Mouse (Mus musculus) limb, embryonic 12.5 days (tissue): ENCODE data around the gene Kat2a. TPM values are rescaled to one million over a fixed set of nuclear protein-coding genes. Genes with fewer than 3 reads are reported as not detected.
A peak's percentile ranks its signal among the peaks of the same experiment; 100 is the strongest.

ENCODE experiments used
- ATAC-seq: fragments of 200-750 bp; cut with Nextera tagmentation; 2 replicates; pipeline ENCODE4 v1.8.0; 2017; ENCODE audit warnings: low read depth, moderate TSS enrichment; ENCODE audit not compliant: insufficient number of reproducible peaks, insufficient read depth, low FRiP score, low TSS enrichment
- H3K27ac ChIP-seq: fragments of 300-500 bp; sonication (generic); 2 replicates; pipeline ENCODE4 v1.5.1; 2016; ENCODE audit warnings: mild to moderate bottlenecking, moderate library complexity
- H3K27me3 ChIP-seq: fragments of 300-500 bp; sonication (generic); 2 replicates; pipeline ENCODE4 v1.6.1; 2016; ENCODE audit warnings: mild to moderate bottlenecking, moderate library complexity
- H3K36me3 ChIP-seq: fragments of 300-500 bp; sonication (generic); 2 replicates; pipeline ENCODE4 v1.6.1; 2016; ENCODE audit warnings: mild to moderate bottlenecking, moderate library complexity
- H3K4me1 ChIP-seq: fragments of 300-500 bp; sonication (generic); replicated peaks from 2 replicates; pipeline ENCODE4 v1.6.1; 2016
- H3K4me2 ChIP-seq: fragments of 300-500 bp; sonication (generic); 2 replicates; pipeline ENCODE4 v1.6.1; 2016; ENCODE audit warnings: mild to moderate bottlenecking, moderate library complexity
- H3K4me3 ChIP-seq: fragments of 300-500 bp; sonication (generic); replicated peaks from 2 replicates; pipeline ENCODE4 v1.5.1; 2016; ENCODE audit warnings: mild to moderate bottlenecking
- H3K9ac ChIP-seq: fragments of 300-500 bp; sonication (generic); replicated peaks from 2 replicates; pipeline ENCODE4 v1.6.1; 2016; ENCODE audit warnings: mild to moderate bottlenecking, moderate library complexity
- H3K9me3 ChIP-seq: fragments of 300-500 bp; sonication (generic); 2 replicates; pipeline ENCODE4 v1.6.1; 2016; ENCODE audit warnings: mild to moderate bottlenecking, moderate library complexity
- WGBS: fragments of 180-500 bp; shearing (Covaris S2); methylation state at CpG from one replicate; pipeline ENCODE4 v1.1.7; 2016; 5-methylcytosine and 5-hydroxymethylcytosine counted together
- polyA plus RNA-seq: library from polyadenylated mRNA; unstranded; fragments of >200 nt; fragmentation: Nextera tagmentation; extraction: Ambion mirVana; gene quantifications from 2 replicates; pipeline ENCODE4 v1.2.1, GENCODE M21; 2016

Gene Kat2a
- polyA plus RNA-seq, 1 experiment from 2014 or later: 64.0 TPM

GRCm38 (mm10) chr11:100735134-100735865, 23.0 kb upstream of the Kat2a start:
- Histone ChIP-seq H3K9ac (peak overlapping the region; percentile 92), H3K9me3 (no peaks in the 10 kb centered on the region), H3K27ac (no peak overlapping the region), H3K27me3 (peaks cover 4% of the 10 kb centered on the region), H3K4me3 (no peak overlapping the region), H3K36me3 (peaks cover 16% of the 10 kb centered on the region), H3K4me2 (no peak overlapping the region), H3K4me1 (peaks cover 10% of the 10 kb centered on the region)
- ATAC-seq: no peak
- WGBS: 93% methylated on average over 9 of the region's 9 CpGs

- no peak for ATAC-seq
- 89% methylated on average over 6 of the region's 6 CpGs for WGBS
- peaks cover 31% of the 10 kb centered on the region for H3K36me3 ChIP-seq
These were observed 18.4 kb upstream of the Kat2a start for GRCm38 (mm10) chr11:100730477-100731205.

GRCm38 (mm10) chr11:100729976-100730375, 17.7 kb upstream of the Kat2a start:
- Histone ChIP-seq H3K27me3 (no peaks in the 10 kb centered on the region), H3K9me3 (no peaks in the 10 kb centered on the region), H3K9ac (no peak overlapping the region), H3K36me3 (peaks cover 29% of the 10 kb centered on the region), H3K27ac (no peak overlapping the region), H3K4me1 (peaks cover 5% of the 10 kb centered on the region; the same call in 1 of the 2 replicates), H3K4me2 (no peak overlapping the region), H3K4me3 (no peak overlapping the region)
- no peak for ATAC-seq
- WGBS: 92% methylated on average over 4 of the region's 4 CpGs

More at GRCm38 (mm10) chr11:100730477-100731205, 18.4 kb upstream of the Kat2a start:
- no peaks in the 10 kb centered on the region for H3K27me3 ChIP-seq
- H3K4me3 ChIP-seq: no peak overlapping the region
- H3K4me1 ChIP-seq: no peaks in the 10 kb centered on the region
- H3K9me3 ChIP-seq: no peaks in the 10 kb centered on the region
- no peak overlapping the region for H3K9ac ChIP-seq
- no peak overlapping the region for H3K4me2 ChIP-seq
- 0 out of 2 replicates have a peak overlapping the region, but pooled peaks have one; percentile 31 for H3K27ac ChIP-seq

GRCm38 (mm10) chr11:100728601-100729000, 16.3 kb upstream of the Kat2a start:
- Histone ChIP-seq H3K4me2 (no peak overlapping the region), H3K9me3 (no peaks in the 10 kb centered on the region), H3K4me1 (peaks cover 7% of the 10 kb centered on the region; the same call in 1 of the 2 replicates), H3K27ac (no peak overlapping the region), H3K4me3 (no peak overlapping the region), H3K27me3 (no peaks in the 10 kb centered on the region), H3K36me3 (peaks cover 34% of the 10 kb centered on the region), H3K9ac (no peak overlapping the region)
- WGBS: 90% methylated on average over 6 of the region's 6 CpGs
- no peak for ATAC-seq

GRCm38 (mm10) chr11:100727201-100727600, 14.9 kb upstream of the Kat2a start:
- no peak overlapping the region for H3K9ac ChIP-seq
- 93% methylated on average over 3 of the region's 3 CpGs for WGBS

DNA sequence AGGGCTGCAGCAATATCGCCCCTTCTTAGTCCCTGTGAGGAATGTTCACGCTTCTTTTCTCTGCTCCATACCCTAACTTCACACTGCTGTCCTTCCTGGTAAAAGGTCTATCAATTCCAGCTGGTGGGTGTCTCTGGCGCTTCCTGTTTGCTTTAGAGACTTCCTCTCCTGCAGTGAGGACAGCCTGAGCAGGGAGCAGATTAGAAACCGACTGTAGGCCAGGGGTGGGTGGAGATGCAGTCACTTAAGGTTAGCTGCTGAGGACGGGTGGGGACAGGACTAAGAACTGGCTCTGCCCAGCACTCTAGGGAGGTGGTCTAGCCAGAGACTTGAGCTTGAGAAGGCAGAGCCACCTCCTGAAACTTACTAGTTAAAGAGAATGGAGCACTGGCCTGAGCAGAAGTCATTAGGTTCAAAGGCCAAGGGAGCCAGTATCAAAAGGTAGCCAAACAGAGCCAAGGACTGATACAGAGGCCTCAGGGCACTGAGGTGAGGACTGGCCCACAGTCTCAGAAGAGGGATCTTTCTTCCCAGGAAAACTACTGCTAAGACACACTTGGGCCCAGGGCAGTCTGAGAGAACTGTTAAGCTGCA, 12.8 kb upstream of the Kat2a start:
- peaks cover 13% of the 10 kb centered on the region for H3K4me1 ChIP-seq

More at GRCm38 (mm10) chr11:100727201-100727600, 14.9 kb upstream of the Kat2a start:
- H3K4me3 ChIP-seq: no peak overlapping the region
- ATAC-seq: no peak
- no peak overlapping the region for H3K4me2 ChIP-seq
- H3K36me3 ChIP-seq: peaks cover 28% of the 10 kb centered on the region; the same call in 1 of the 2 replicates
- peaks cover 13% of the 10 kb centered on the region for H3K4me1 ChIP-seq
- no peaks in the 10 kb centered on the region for H3K27me3 ChIP-seq
- no peaks in the 10 kb centered on the region for H3K9me3 ChIP-seq
- H3K27ac ChIP-seq: no peak overlapping the region

DNA sequence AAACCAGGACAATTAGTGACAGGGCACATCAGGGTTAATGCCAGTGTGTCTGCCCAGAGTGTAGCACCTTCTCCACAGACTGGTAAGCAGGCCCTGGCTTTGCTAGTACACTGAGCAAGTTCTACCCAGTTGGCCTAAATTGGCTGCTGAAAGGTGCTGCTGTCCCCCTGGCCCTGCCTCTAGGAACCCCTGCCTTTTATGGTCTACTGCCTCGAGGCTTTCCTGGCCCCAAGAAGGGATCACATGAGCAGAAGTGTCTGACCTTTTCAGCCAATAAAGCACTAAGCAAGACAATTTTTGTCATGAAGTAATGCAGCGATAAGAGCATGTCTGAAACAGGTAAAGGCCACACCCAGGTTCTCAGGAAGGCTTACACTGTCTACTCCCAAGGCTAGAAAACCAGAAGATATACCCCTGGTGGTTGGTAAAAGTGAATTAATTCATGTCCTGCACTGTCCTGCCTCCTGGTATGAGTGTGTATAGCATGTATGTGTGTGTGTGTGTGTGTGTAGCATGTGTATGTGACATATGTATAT, 10.3 kb upstream of the Kat2a start:
- Histone ChIP-seq H3K4me1 (peaks cover 13% of the 10 kb centered on the region), H3K36me3 (peaks cover 34% of the 10 kb centered on the region), H3K9ac (no peak overlapping the region), H3K4me2 (no peak overlapping the region), H3K9me3 (no peaks in the 10 kb centered on the region), H3K4me3 (no peak overlapping the region), H3K27ac (no peak overlapping the region), H3K27me3 (no peaks in the 10 kb centered on the region)
- 53% methylated on average over 2 of the region's 2 CpGs for WGBS
- no peak for ATAC-seq

More for the DNA sequence above, 12.8 kb upstream of the Kat2a start:
- Histone ChIP-seq H3K27ac (peak overlapping the region; percentile 8; the same call in 1 of the 2 replicates), H3K4me2 (no peak overlapping the region), H3K9ac (no peak overlapping the region; the same call in 1 of the 2 replicates), H3K4me3 (no peak overlapping the region), H3K9me3 (no peaks in the 10 kb centered on the region), H3K36me3 (peaks cover 29% of the 10 kb centered on the region; the same call in 1 of the 2 replicates), H3K27me3 (no peaks in the 10 kb centered on the region)
- ATAC-seq: no peak
- 24% methylated on average over 5 of the region's 5 CpGs for WGBS

DNA sequence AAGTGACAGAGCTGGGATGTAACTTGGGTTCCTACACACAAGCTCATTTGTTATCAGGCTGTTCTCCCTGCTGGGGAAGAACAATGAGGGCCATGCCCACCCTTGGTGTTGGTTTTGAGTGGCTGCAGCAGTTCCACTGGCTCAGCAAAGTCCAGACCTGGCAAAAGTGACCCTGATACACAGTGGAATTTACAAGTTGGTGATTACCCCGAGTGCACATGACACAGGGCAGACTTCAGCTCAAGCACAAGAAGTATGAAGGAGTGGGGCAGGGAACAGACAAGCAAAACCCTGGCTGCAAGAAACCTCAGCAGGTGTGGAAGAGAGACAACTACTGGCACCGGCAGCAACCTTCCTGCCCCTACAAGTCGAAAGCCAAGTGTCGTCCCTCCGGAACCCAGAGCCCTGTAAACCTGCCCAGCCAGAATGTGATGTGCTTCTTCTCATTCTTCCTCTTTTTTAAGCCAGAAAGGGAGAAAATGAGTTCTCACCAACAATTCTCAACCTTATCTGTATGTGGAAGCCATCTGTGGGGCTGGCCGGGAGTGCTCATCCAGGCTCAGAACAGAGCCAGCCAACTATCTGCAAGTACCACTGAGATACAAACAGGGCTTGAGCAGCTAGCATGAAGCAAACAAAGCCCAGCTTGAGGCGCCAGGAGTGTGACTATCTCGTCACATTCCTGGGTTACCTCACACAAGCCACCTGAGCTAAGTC, 9.7 kb upstream of the Kat2a start:
- Histone ChIP-seq H3K9me3 (no peaks in the 10 kb centered on the region), H3K4me1 (peaks cover 13% of the 10 kb centered on the region), H3K27me3 (no peaks in the 10 kb centered on the region), H3K4me2 (no peak overlapping the region), H3K27ac (peak overlapping the region; percentile 45; the same call in 1 of the 2 replicates), H3K36me3 (peaks cover 40% of the 10 kb centered on the region), H3K9ac (no peak overlapping the region), H3K4me3 (no peak overlapping the region)
- 81% methylated on average over 8 of the region's 8 CpGs for WGBS
- ATAC-seq: no peak

- H3K9me3 ChIP-seq: no peaks in the 10 kb centered on the region
- peaks cover 47% of the 10 kb centered on the region for H3K36me3 ChIP-seq
- WGBS: 85% methylated on average over 4 of the region's 4 CpGs
- ATAC-seq: no peak
- no peaks in the 10 kb centered on the region for H3K27me3 ChIP-seq
- peaks cover 13% of the 10 kb centered on the region for H3K4me1 ChIP-seq
- H3K4me2 ChIP-seq: no peak overlapping the region
- H3K9ac ChIP-seq: no peak overlapping the region
- H3K4me3 ChIP-seq: no peak overlapping the region
- no peak overlapping the region for H3K27ac ChIP-seq
These were observed 9.0 kb upstream of the Kat2a start for GRCm38 (mm10) chr11:100721254-100721653.

- 80% methylated on average over 5 of the region's 5 CpGs for WGBS
- Histone ChIP-seq H3K9ac (no peak overlapping the region), H3K36me3 (peaks cover 56% of the 10 kb centered on the region), H3K27me3 (no peaks in the 10 kb centered on the region), H3K27ac (no peak overlapping the region), H3K4me2 (no peak overlapping the region), H3K9me3 (no peaks in the 10 kb centered on the region), H3K4me3 (no peak overlapping the region), H3K4me1 (peaks cover 12% of the 10 kb centered on the region)
- ATAC-seq: no peak
These were observed 8.1 kb upstream of the Kat2a start for GRCm38 (mm10) chr11:100720345-100720744.
